Mouse (Mus musculus) bone marrow macrophage, adult 2 months (primary cell): Measurements from ENCODE around the gene Donson.

Experiments used
- CTCF ChIP-seq: IDR thresholded peaks from 2 replicates; pipeline ENCODE4 v1.5.1; 2012; ENCODE audit warnings: low read depth, mild to moderate bottlenecking, low read length, moderate library complexity
- POLR2A ChIP-seq: IDR thresholded peaks from 2 replicates; pipeline ENCODE4 v1.6.1; 2012; ENCODE audit warnings: mild to moderate bottlenecking, low read depth, low read length, borderline replicate concordance

DNA sequence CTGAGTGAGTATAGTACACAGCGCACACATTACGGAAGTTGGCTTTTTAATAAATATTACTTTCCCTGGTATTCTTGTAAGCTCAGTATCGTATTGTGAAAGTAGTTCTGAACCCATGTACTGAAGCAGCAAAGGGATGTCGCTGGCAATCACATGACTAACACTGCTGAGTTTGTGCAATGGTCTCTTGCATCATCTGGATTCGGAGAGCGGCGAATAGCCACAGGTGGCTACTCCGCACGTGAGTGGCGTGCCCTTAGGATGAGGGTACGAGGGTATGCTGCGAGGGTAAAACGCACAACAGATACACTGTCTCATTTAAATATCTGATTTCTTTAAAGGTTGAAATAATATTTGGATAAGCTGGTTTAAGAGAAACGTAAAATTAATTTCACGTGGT, 38.9 kb upstream of the Donson start:
- TF ChIP-seq POLR2A (no peak), CTCF (no peak)
